Mouse (Mus musculus): ENCODE measurements around the gene Ppp1r18.

- TF ChIP-seq POLR2A (IDR thresholded peaks at IDR 0.05; ENCODE audit: insufficient read length, low read depth), result no peak
- TF ChIP-seq TCF12 (IDR thresholded peaks at IDR 0.05; ENCODE audit: insufficient read depth, poor library complexity, severe bottlenecking), result no peak
- TF ChIP-seq USF1 (IDR thresholded peaks at IDR 0.05; ENCODE audit: low read depth), result no peak
- no peak for TF ChIP-seq E2F4 (IDR thresholded peaks at IDR 0.05; ENCODE audit: insufficient read depth)
- no peak for TF ChIP-seq MAX (IDR thresholded peaks at IDR 0.05; ENCODE audit: low read depth)
- TF ChIP-seq MYOD1 (IDR thresholded peaks at IDR 0.05; ENCODE audit: control insufficient read depth in 1 of 3, insufficient read length in 2 of 3, low read depth in 2 of 3), result no peak
- TF ChIP-seq CEBPB (IDR thresholded peaks at IDR 0.05; ENCODE audit: insufficient read depth, poor library complexity, severe bottlenecking), result no peak
- TF ChIP-seq POLR2AphosphoS2 (IDR thresholded peaks at IDR 0.05; ENCODE audit: insufficient read length, low read depth), result peak; percentile 78
- no peak for TF ChIP-seq MYOG (IDR thresholded peaks at IDR 0.05; ENCODE audit: control insufficient read depth in 1 of 3, insufficient read depth in 1 of 3, insufficient read length in 2 of 3, low read depth in 2 of 3)
Observed at GRCm38 (mm10) chr17:35833894-35834293, 31.5 kb upstream of the Ppp1r18 start.
